Mouse (Mus musculus) spleen, adult 2 months (tissue): Measurements from ENCODE around the gene Pwp2. TPM values are rescaled to one million over a fixed set of nuclear protein-coding genes. Genes with fewer than 3 reads are reported as not detected.
A peak's percentile ranks its signal among the peaks of the same experiment; 100 is the strongest.

Experiments
- DNase-seq, 2 experiments: peaks; one replicate each; pipeline versions ENCODE4 v3.0.0 to v3.0.0-alpha.2; 2012 to 2021; ENCODE audit warnings: low spot score in 2 of 2, low read depth in 1 of 2
- H3K27ac ChIP-seq: fragments of 200-500 bp; 2 replicates; pipeline ENCODE4 v1.5.1; 2012; ENCODE audit warnings: low read length, inconsistent platforms; ENCODE audit not compliant: insufficient read depth
- H3K27me3 ChIP-seq: fragments of 200-500 bp; 2 replicates; pipeline ENCODE4 v1.6.1; 2012; ENCODE audit warnings: mild to moderate bottlenecking, moderate library complexity, low read length, inconsistent platforms; ENCODE audit not compliant: control insufficient read depth, insufficient read depth
- H3K36me3 ChIP-seq: fragments of 200-500 bp; 2 replicates; pipeline ENCODE4 v1.6.1; 2012; ENCODE audit warnings: mild to moderate bottlenecking, low read length, inconsistent platforms; ENCODE audit not compliant: control insufficient read depth, insufficient read depth
- H3K4me1 ChIP-seq: fragments of 200-500 bp; 2 replicates; pipeline ENCODE4 v1.6.1; 2011; ENCODE audit warnings: inconsistent platforms; ENCODE audit not compliant: control insufficient read depth, insufficient read depth, insufficient read length
- H3K4me3 ChIP-seq: fragments of 200-500 bp; 2 replicates; pipeline ENCODE4 v1.5.1; 2011; ENCODE audit warnings: mild to moderate bottlenecking, inconsistent platforms; ENCODE audit not compliant: insufficient read depth, insufficient read length; ENCODE audit errors: extremely low read depth
- CTCF ChIP-seq: fragments of 200-500 bp; IDR thresholded peaks from 2 replicates; pipeline ENCODE4 v1.5.1; 2011; ENCODE audit warnings: mild to moderate bottlenecking, inconsistent platforms; ENCODE audit not compliant: insufficient read depth, insufficient read length, insufficient replicate concordance; ENCODE audit errors: extremely low read depth
- POLR2A ChIP-seq: fragments of 200-500 bp; IDR thresholded peaks from 2 replicates; pipeline ENCODE4 v1.6.1; 2011; ENCODE audit warnings: low read depth, low read length, inconsistent platforms
- WGBS: fragments of 180-500 bp; shearing (Covaris S2); methylation state at CpG from one replicate; pipeline ENCODE4 v1.1.7; 2018; 5-methylcytosine and 5-hydroxymethylcytosine counted together
- polyA plus RNA-seq: library from polyadenylated mRNA; depleted of rRNA; stranded (reverse); fragments of >200 nt; gene quantifications from 2 replicates; pipeline ENCODE4 v1.2.3, GENCODE M21; 2012

Pwp2 gene
- polyA plus RNA-seq, 1 experiment, result 11.2 TPM

GRCm38 (mm10) chr10:78137191-78137590 lies 47.8 kb downstream of the Pwp2 start:
- peaks cover 10% of the 10 kb centered on the region; the same call in 1 of the 2 replicates for H3K4me1 ChIP-seq
- no peak for DNase-seq
- no peak overlapping the region for H3K27ac ChIP-seq
- WGBS, result 77% methylated on average over 3 of the region's 3 CpGs
- H3K27me3 ChIP-seq, result no peaks in the 10 kb centered on the region
- H3K36me3 ChIP-seq, result no peaks in the 10 kb centered on the region
- no peak for TF ChIP-seq POLR2A
- no peak for TF ChIP-seq CTCF
- H3K4me3 ChIP-seq, result no peak overlapping the region

- no peak overlapping the region for H3K27ac ChIP-seq
- peaks cover 10% of the 10 kb centered on the region; the same call in 1 of the 2 replicates for H3K4me1 ChIP-seq
- 83% methylated on average over 5 of the region's 5 CpGs for WGBS
- no peak for TF ChIP-seq POLR2A
- no peak for TF ChIP-seq CTCF
- H3K36me3 ChIP-seq, result no peaks in the 10 kb centered on the region
- no peak overlapping the region for H3K4me3 ChIP-seq
- no peak for DNase-seq
- H3K27me3 ChIP-seq, result no peaks in the 10 kb centered on the region
Observed at GRCm38 (mm10) chr10:78135947-78136346, 49.0 kb downstream of the Pwp2 start.

- Histone ChIP-seq H3K4me3 (no peak overlapping the region), H3K36me3 (no peaks in the 10 kb centered on the region), H3K27ac (peak overlapping the region; percentile 36), H3K4me1 (peaks cover 10% of the 10 kb centered on the region; the same call in 1 of the 2 replicates), H3K27me3 (no peaks in the 10 kb centered on the region)
- 49% methylated on average over 14 of the region's 14 CpGs for WGBS
- TF ChIP-seq POLR2A (no peak), CTCF (no peak)
- DNase-seq, result peak in 1 of 2 experiments; percentile 53
Observed at GRCm38 (mm10) chr10:78134975-78135798, 49.8 kb downstream of the Pwp2 start.

GRCm38 (mm10) chr10:78134400-78134799 lies 50.5 kb downstream of the Pwp2 start:
- Histone ChIP-seq H3K4me3 (no peak overlapping the region), H3K27me3 (no peaks in the 10 kb centered on the region), H3K4me1 (peaks cover 10% of the 10 kb centered on the region; the same call in 1 of the 2 replicates), H3K36me3 (no peaks in the 10 kb centered on the region), H3K27ac (peak overlapping the region; percentile 36)
- WGBS, result 11% methylated on average over 4 of the region's 4 CpGs
- peak in 1 of 2 experiments; percentile 44 for DNase-seq
- no peak for TF ChIP-seq POLR2A
- TF ChIP-seq CTCF, result no peak

GRCm38 (mm10) chr10:78129998-78130397 lies 55.0 kb downstream of the Pwp2 start:
- H3K4me1 ChIP-seq, result peaks cover 10% of the 10 kb centered on the region; the same call in 1 of the 2 replicates
- 58% methylated on average over 4 of the region's 4 CpGs for WGBS
- no peak overlapping the region for H3K4me3 ChIP-seq
- no peak for DNase-seq
- TF ChIP-seq CTCF (no peak), POLR2A (no peak)
- no peaks in the 10 kb centered on the region for H3K27me3 ChIP-seq
- no peaks in the 10 kb centered on the region for H3K36me3 ChIP-seq
- no peak overlapping the region for H3K27ac ChIP-seq

- no peaks in the 10 kb centered on the region for H3K36me3 ChIP-seq
- no peak overlapping the region for H3K4me3 ChIP-seq
- no peak overlapping the region for H3K27ac ChIP-seq
- no peak for DNase-seq
- TF ChIP-seq POLR2A (no peak), CTCF (no peak)
- peaks cover 6% of the 10 kb centered on the region; the same call in 1 of the 2 replicates for H3K4me1 ChIP-seq
- WGBS, result 92% methylated on average over 11 of the region's 11 CpGs
- no peaks in the 10 kb centered on the region for H3K27me3 ChIP-seq
Observed at GRCm38 (mm10) chr10:78129423-78129822, 55.5 kb downstream of the Pwp2 start.

GRCm38 (mm10) chr10:78128647-78129046 lies 56.3 kb downstream of the Pwp2 start:
- H3K36me3 ChIP-seq, result no peaks in the 10 kb centered on the region
- no peak for TF ChIP-seq CTCF
- TF ChIP-seq POLR2A, result no peak
- 82% methylated on average over 2 of the region's 2 CpGs for WGBS
- no peak overlapping the region for H3K27ac ChIP-seq
- no peaks in the 10 kb centered on the region for H3K27me3 ChIP-seq
- DNase-seq, result no peak
- H3K4me3 ChIP-seq, result no peak overlapping the region
- no peaks in the 10 kb centered on the region; the same call in 1 of the 2 replicates for H3K4me1 ChIP-seq
